Mouse (Mus musculus) CH12.LX (cell line): Measurements from ENCODE around the gene Zfp334. TPM values are rescaled to one million over a fixed set of nuclear protein-coding genes. Genes with fewer than 3 reads are reported as not detected.

ENCODE experiments used
- DNase-seq: peaks from one replicate; pipeline ENCODE4 v3.0.0-alpha.2; 2013; ENCODE audit errors: extremely low read depth
- H3K27ac ChIP-seq: 2 replicates; pipeline ENCODE4 v1.5.1; 2012; ENCODE audit warnings: low read depth, mild to moderate bottlenecking, control low read depth, moderate library complexity; ENCODE audit not compliant: insufficient read depth
- H3K27me3 ChIP-seq: replicated peaks from 2 replicates; pipeline ENCODE3; 2012; ENCODE audit warnings: inconsistent platforms
- H3K36me3 ChIP-seq, 2 experiments: replicated peaks in 1 of 2; 2 replicates each; pipeline versions ENCODE3 to v1.6.1; 2012; ENCODE audit warnings: inconsistent platforms in 1 of 2, low read length in 1 of 2, mild to moderate bottlenecking in 1 of 2, mixed read lengths in 1 of 2, moderate library complexity in 1 of 2; ENCODE audit not compliant: control insufficient read depth in 1 of 2, insufficient read depth in 1 of 2
- H3K4me1 ChIP-seq, 2 experiments: 2 replicates each; pipeline ENCODE4 v1.6.1; 2012; ENCODE audit warnings: inconsistent platforms in 1 of 2, moderate library complexity in 1 of 2; ENCODE audit not compliant: insufficient read depth in 2 of 2, control insufficient read depth in 1 of 2
- H3K4me2 ChIP-seq: 2 replicates; pipeline ENCODE4 v1.6.1; 2012; ENCODE audit warnings: low read depth, mild to moderate bottlenecking, control low read depth; ENCODE audit not compliant: poor library complexity, insufficient read depth, severe bottlenecking
- H3K4me3 ChIP-seq, 3 experiments: fragments of 150-350 bp in 1 of 3; sonication (generic) in 1 of 3; replicated peaks in 1 of 3; 2 replicates each; pipeline versions ENCODE3 to v1.5.1; 2011 to 2012; ENCODE audit warnings: low read depth in 2 of 3, low read length in 2 of 3, mild to moderate bottlenecking in 2 of 3, moderate library complexity in 2 of 3, control low read depth in 1 of 3, improper control_type of control experiment in 1 of 3, inconsistent platforms in 1 of 3, mixed read lengths in 1 of 3; ENCODE audit not compliant: poor library complexity in 1 of 3
- H3K79me2 ChIP-seq: replicated peaks from 2 replicates; pipeline ENCODE4 v1.6.1; 2012; ENCODE audit warnings: mild to moderate bottlenecking, moderate library complexity; ENCODE audit not compliant: control insufficient read depth, poor library complexity, insufficient read depth, severe bottlenecking; ENCODE audit errors: extremely low read depth
- H3K9ac ChIP-seq: 2 replicates; pipeline ENCODE4 v1.6.1; 2012; ENCODE audit warnings: low read depth, mild to moderate bottlenecking, control low read depth, moderate library complexity; ENCODE audit not compliant: insufficient read depth
- H3K9me3 ChIP-seq: replicated peaks from 2 replicates; pipeline ENCODE3; 2012; ENCODE audit warnings: low read length, inconsistent platforms, mixed read lengths
- ELF1 ChIP-seq: IDR thresholded peaks from 2 replicates; pipeline ENCODE4 v1.6.1; 2014; ENCODE audit warnings: low read depth, mild to moderate bottlenecking, inconsistent platforms, low read length, improper control_type of control experiment
- EP300 ChIP-seq: IDR thresholded peaks from 2 replicates; pipeline ENCODE4 v1.6.1; 2011; ENCODE audit warnings: low read length, improper control_type of control experiment
- ETS1 ChIP-seq: conservative IDR thresholded peaks from 2 replicates; pipeline ENCODE4 v1.6.1; 2012; ENCODE audit warnings: low read depth, mild to moderate bottlenecking, inconsistent platforms, low read length, improper control_type of control experiment, moderate library complexity
- HCFC1 ChIP-seq: IDR thresholded peaks from 2 replicates; pipeline ENCODE4 v1.6.1; 2012; ENCODE audit warnings: low read depth, mild to moderate bottlenecking, inconsistent platforms, low read length, improper control_type of control experiment
- KAT2A ChIP-seq: IDR thresholded peaks from 2 replicates; pipeline ENCODE4 v1.6.1; 2012; ENCODE audit warnings: low read length, improper control_type of control experiment, inconsistent platforms; ENCODE audit not compliant: insufficient replicate concordance
- NELFE ChIP-seq: IDR thresholded peaks from 2 replicates; pipeline ENCODE4 v1.6.1; 2011; ENCODE audit warnings: low read depth, low read length, improper control_type of control experiment
- POLR2A ChIP-seq: IDR thresholded peaks from 2 replicates; pipeline ENCODE4 v1.6.1; 2011; ENCODE audit warnings: low read depth, mild to moderate bottlenecking, improper control_type of control experiment, low read length
- SIN3A ChIP-seq: IDR thresholded peaks from 2 replicates; pipeline ENCODE4 v1.6.1; 2012; ENCODE audit warnings: low read length, improper control_type of control experiment, inconsistent platforms
- SMC3 ChIP-seq: IDR thresholded peaks from 2 replicates; pipeline ENCODE4 v1.6.1; 2011; ENCODE audit warnings: low read depth, low read length, improper control_type of control experiment
- TCF12 ChIP-seq: IDR thresholded peaks from 2 replicates; pipeline ENCODE4 v1.6.1; 2014; ENCODE audit warnings: low read depth, mild to moderate bottlenecking, inconsistent platforms, low read length, improper control_type of control experiment
- UBTF ChIP-seq: IDR thresholded peaks from 2 replicates; pipeline ENCODE4 v1.6.1; 2012; ENCODE audit warnings: low read depth, mild to moderate bottlenecking, inconsistent platforms, low read length, improper control_type of control experiment, moderate library complexity
- USF1 ChIP-seq: IDR thresholded peaks from 2 replicates; pipeline ENCODE4 v1.6.1; 2014; ENCODE audit warnings: low read depth, mild to moderate bottlenecking, inconsistent platforms, low read length, improper control_type of control experiment
- USF2 ChIP-seq: conservative IDR thresholded peaks from 2 replicates; pipeline ENCODE4 v1.6.1; 2011; ENCODE audit warnings: low read depth, low read length, improper control_type of control experiment
- ZKSCAN1 ChIP-seq: IDR thresholded peaks from 2 replicates; pipeline ENCODE4 v1.6.1; 2012; ENCODE audit warnings: low read depth, inconsistent platforms, low read length, improper control_type of control experiment, borderline replicate concordance
- ZNF384 ChIP-seq: IDR thresholded peaks from 2 replicates; pipeline ENCODE4 v1.6.1; 2012; ENCODE audit warnings: low read depth, low read length, improper control_type of control experiment, inconsistent platforms
- dilution Hi-C: fragments of 300-500 bp; cut with MboI; formaldehyde crosslinking; loops from 2 replicates; pipeline ENCODE4 v1.14.3; 2020; ENCODE audit warnings: low sequenced_read_pairs; ENCODE audit not compliant: extremely low pct_unique_long_range_greater_than_20kb, extremely low pct_ligation_motif_present
- in situ Hi-C: fragments of 300-500 bp; cut with MboI; formaldehyde crosslinking; loops from 3 replicates; pipeline ENCODE4 v1.14.3; 2019; ENCODE audit warnings: low sequenced_read_pairs, low pct_ligation_motif_present, low pct_unique_long_range_greater_than_20kb, mixed read lengths
- polyA plus RNA-seq: library from polyadenylated mRNA; unstranded; fragments of >175 nt; gene quantifications from 2 replicates; pipeline ENCODE4 v1.2.1, GENCODE M21; 2012; ENCODE audit warnings: low read depth; ENCODE audit not compliant: insufficient read length
- total RNA-seq, 2 experiments: library from RNA; depleted of rRNA; stranded (reverse); fragments of 300-350 nt in 1 of 2; fragments of >200 nt in 1 of 2; gene quantifications; 2 replicates each; pipeline ENCODE4 v1.2.3; 2012 to 2014

Zfp334 gene
- total and polyA plus RNA-seq, 3 experiments = not detected

- no peak for DNase-seq
- TF ChIP-seq SIN3A = no peak
- no peak for TF ChIP-seq USF1
- no peak for TF ChIP-seq POLR2A
- TF ChIP-seq TCF12 = no peak
- TF ChIP-seq SMC3 = no peak
- no peak for TF ChIP-seq HCFC1
- no peak for TF ChIP-seq USF2
- no peak for TF ChIP-seq EP300
- no peak for TF ChIP-seq ZKSCAN1
- no peak for TF ChIP-seq NELFE
- no peak for TF ChIP-seq UBTF
- no peak for TF ChIP-seq KAT2A
- no peak for TF ChIP-seq ETS1
- dilution Hi-C loops (no loop called here), in situ Hi-C loops (no loop called here)
- no peaks in the 10 kb centered on the region for H3K36me3 ChIP-seq
- no peak overlapping the region for H3K4me3 ChIP-seq
- no peak overlapping the region for H3K27ac ChIP-seq
- H3K4me2 ChIP-seq = no peak overlapping the region
- H3K27me3 ChIP-seq = peaks cover 65% of the 10 kb centered on the region
- H3K9me3 ChIP-seq = peaks cover 15% of the 10 kb centered on the region
- no peaks in the 10 kb centered on the region for H3K4me1 ChIP-seq
- H3K9ac ChIP-seq = no peak overlapping the region
- H3K79me2 ChIP-seq = no peaks in the 10 kb centered on the region
These were observed 8.0 kb downstream of the Zfp334 start for GRCm38 (mm10) chr2:165380050-165380449.

GRCm38 (mm10) chr2:165376001-165376400 lies 12.1 kb downstream of the Zfp334 start:
- no peak overlapping the region for H3K4me3 ChIP-seq
- no peak for DNase-seq
- no peaks in the 10 kb centered on the region for H3K4me1 ChIP-seq
- no peak overlapping the region for H3K27ac ChIP-seq
- no peaks in the 10 kb centered on the region for H3K79me2 ChIP-seq
- no peak overlapping the region for H3K9ac ChIP-seq
- peaks cover 10% of the 10 kb centered on the region for H3K9me3 ChIP-seq
- H3K36me3 ChIP-seq = no peaks in the 10 kb centered on the region
- no peak overlapping the region for H3K4me2 ChIP-seq
- in situ Hi-C loops (no loop called here), dilution Hi-C loops (no loop called here)
- peaks cover 57% of the 10 kb centered on the region for H3K27me3 ChIP-seq
- TF ChIP-seq SMC3 = no peak

- DNase-seq = no peak
- no peak overlapping the region for H3K4me2 ChIP-seq
- H3K4me1 ChIP-seq = no peaks in the 10 kb centered on the region
- in situ Hi-C loops = no loop called here
- no peak overlapping the region for H3K4me3 ChIP-seq
- TF ChIP-seq ZNF384 = no peak
- TF ChIP-seq NELFE = no peak
- no peak for TF ChIP-seq ELF1
- H3K79me2 ChIP-seq = no peaks in the 10 kb centered on the region
- H3K9me3 ChIP-seq = peaks cover 5% of the 10 kb centered on the region
- H3K36me3 ChIP-seq = no peaks in the 10 kb centered on the region
- dilution Hi-C loops = no loop called here
- H3K27ac ChIP-seq = no peak overlapping the region
- H3K9ac ChIP-seq = no peak overlapping the region
- peaks cover 61% of the 10 kb centered on the region for H3K27me3 ChIP-seq
These were observed 12.6 kb downstream of the Zfp334 start for GRCm38 (mm10) chr2:165375478-165375877.
